Comparison of ENCODE assay signal across 25 mouse cellular contexts in the genomic region with DNA sequence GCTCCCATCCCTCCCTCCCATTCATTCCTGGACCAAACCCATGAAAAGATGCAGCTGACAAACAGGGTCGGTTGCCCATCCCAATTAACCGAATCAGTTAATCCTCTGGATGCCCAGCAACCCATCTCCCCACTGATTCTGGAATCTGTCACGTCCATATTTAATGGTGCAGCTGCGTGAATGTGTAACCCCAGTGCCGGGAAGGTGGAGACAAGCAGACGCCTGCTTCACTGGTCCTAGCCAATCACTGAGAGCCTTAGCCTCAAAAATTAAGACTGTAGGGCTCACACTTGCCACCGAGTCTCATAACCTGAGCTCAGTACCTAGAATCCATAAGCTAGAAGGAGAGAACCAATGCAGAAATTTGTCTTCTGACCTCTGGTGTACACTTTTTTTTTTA. TPM values are rescaled to one million over a fixed set of nuclear protein-coding genes. Genes with fewer than 3 reads are reported as not detected.
DNase-seq lines count a peak whose midpoint lies in the region; ATAC-seq and TF ChIP-seq lines count a peak whose summit lies in the region.
"Had no signal": no experiment of that assay in that cellular context is flagged by ENCODE, and none has a peak within 500 bp of the region (broad histone marks: within the 10 kb centered on the region; RNA-seq: fewer than 3 reads in every experiment).

No protein-coding gene starts in this region.

- H3K36me3 ChIP-seq in liver, embryonic 15.5 days (replicated peaks): peaks cover 5% of the 10 kb centered on the region; the same call in 1 of the 2 replicates
- H3K36me3 ChIP-seq in E14TG2a.4 (ENCODE audit: insufficient read depth, low read length): peaks cover 13% of the 10 kb centered on the region
- H3K36me3 ChIP-seq: forebrain, embryonic 15.5 days had no signal

- H3K4me2 ChIP-seq in liver, embryonic 15.5 days: no peak overlapping the region
- H3K4me2 ChIP-seq: embryonic facial prominence, embryonic 12.5 days; forebrain, embryonic 13.5 days had no signal

- H3K9ac ChIP-seq in liver, embryonic 15.5 days: no peak overlapping the region
- H3K9ac ChIP-seq: embryonic facial prominence, embryonic 12.5 days; forebrain, embryonic 13.5 days; forebrain, embryonic 15.5 days; forebrain, postnatal 0 days had no signal

- DNase-seq in liver: no peak
- peak; percentile 44 for DNase-seq in retina, postnatal 1 day
- no peak for DNase-seq in retina, embryonic 14.5 days (ENCODE audit: low spot score)
- DNase-seq in induced T-regulatory cell, adult 2 months (ENCODE audit: low read depth): peak; percentile 30
- no peak for DNase-seq in urinary bladder, postnatal 10 days (ENCODE audit: low spot score)
- DNase-seq in left cerebral cortex, postnatal 14 days (ENCODE audit: low spot score in 2 of 2): no peak
- DNase-seq: adrenal gland, adult 8-10 months; adrenal gland, postnatal 36 days; cerebellum, adult 11-12 months; cerebellum, adult 2 months; cerebellum, adult 9-10 months; cerebellum, postnatal 10 days; cerebellum, postnatal 25 days; forebrain, postnatal 0 days had no signal

- no peaks in the 10 kb centered on the region for H3K27me3 ChIP-seq in liver, embryonic 15.5 days
- no peaks in the 10 kb centered on the region for H3K27me3 ChIP-seq in E14TG2a.4 (ENCODE audit: insufficient read depth, low read length)
- H3K27me3 ChIP-seq: CH12.LX; embryonic facial prominence, embryonic 12.5 days; forebrain, embryonic 13.5 days; forebrain, embryonic 15.5 days; Patski had no signal

- H3K27ac ChIP-seq in liver, embryonic 15.5 days (replicated peaks): 0 out of 2 replicates have a peak overlapping the region, but pooled peaks have one; percentile 29
- H3K27ac ChIP-seq: embryonic facial prominence, embryonic 10.5 days; embryonic facial prominence, embryonic 12.5 days; forebrain, embryonic 13.5 days; forebrain, embryonic 15.5 days had no signal

- intact Hi-C loops in left cerebral cortex, postnatal 14 days (cut with DNase I): no loop called here

- 83% methylated on average over 7 of the region's 7 CpGs for WGBS in liver, embryonic 15.5 days (ENCODE audit: insufficient replicate concordance)

- H3K9me3 ChIP-seq in liver, embryonic 15.5 days (replicated peaks): no peaks in the 10 kb centered on the region
- H3K9me3 ChIP-seq in E14TG2a.4 (ENCODE audit: low read length): no peaks in the 10 kb centered on the region
- H3K9me3 ChIP-seq: embryonic facial prominence, embryonic 10.5 days; embryonic facial prominence, embryonic 12.5 days; forebrain, embryonic 13.5 days; forebrain, embryonic 15.5 days; G1E had no signal

- no peak for ATAC-seq in liver, embryonic 15.5 days (ENCODE audit: insufficient read depth)
- ATAC-seq: activated CD4-positive, CD25-positive, alpha-beta regulatory T cell, adult 4 months; CD4-positive, CD25-positive, alpha-beta regulatory T cell, adult 4 months; forebrain, embryonic 13.5 days; forebrain, embryonic 15.5 days; forebrain, postnatal 0 days; Patski had no signal

- H3K4me3 ChIP-seq in liver, embryonic 15.5 days (replicated peaks): no peak overlapping the region
- H3K4me3 ChIP-seq in E14TG2a.4 (replicated peaks; ENCODE audit: low read length): 0 out of 2 replicates have a peak overlapping the region, but pooled peaks have one; percentile 95
- H3K4me3 ChIP-seq: embryonic facial prominence, embryonic 12.5 days; forebrain, embryonic 13.5 days; forebrain, embryonic 15.5 days had no signal

- no peak for TF ChIP-seq CTCF in E14TG2a.4 (conservative IDR thresholded peaks at IDR 0.05; ENCODE audit: low read length)

- peaks cover 43% of the 10 kb centered on the region for H3K4me1 ChIP-seq in liver, embryonic 15.5 days (replicated peaks)
- H3K4me1 ChIP-seq in E14TG2a.4 (replicated peaks; ENCODE audit: low read depth, low read length): peaks cover 47% of the 10 kb centered on the region

RNA-seq across cellular contexts. Expression of a gene that starts 4.9 kb away (rescaled TPM):
- polyA plus RNA-seq in liver, embryonic 15.5 days (2015; fragmentation: Nextera tagmentation; extraction: Ambion mirVana): 29.7 and 31.7 TPM in 2 replicates
- total RNA-seq in left cerebral cortex, postnatal 14 days (2021): 10 to 100 TPM; 32.7 to 33.5 TPM

RNA-seq across cellular contexts. Expression of a gene that starts 17.7 kb away (rescaled TPM):
- 16.6 and 17.4 TPM in 2 replicates for polyA plus RNA-seq in liver, embryonic 15.5 days (2015; fragmentation: Nextera tagmentation; extraction: Ambion mirVana)
- total RNA-seq in left cerebral cortex, postnatal 14 days (2021): 10 to 100 TPM; 12.9 to 14.6 TPM

RNA-seq across cellular contexts. Expression of a gene that starts 26.3 kb away (rescaled TPM):
- 55.1 and 65.5 TPM in 2 replicates for polyA plus RNA-seq in liver, embryonic 15.5 days (2015; fragmentation: Nextera tagmentation; extraction: Ambion mirVana)
- 10 to 100 TPM; 12.8 to 14.2 TPM for total RNA-seq in left cerebral cortex, postnatal 14 days (2021)
- polyA plus RNA-seq: Patski had no signal

RNA-seq across cellular contexts. Expression of a gene that starts 32.9 kb away (rescaled TPM):
- polyA plus RNA-seq in liver, embryonic 15.5 days (2015; fragmentation: Nextera tagmentation; extraction: Ambion mirVana): not detected in 2 replicates
- under 1 TPM in 1 of 2 experiments, not detected in 1; 0.15 TPM for total RNA-seq in left cerebral cortex, postnatal 14 days (2021)
- polyA plus RNA-seq: forebrain, embryonic 15.5 days had no signal

RNA-seq across cellular contexts. Expression of a gene that starts 33.0 kb away (rescaled TPM):
- 25.7 and 26.4 TPM in 2 replicates for polyA plus RNA-seq in liver, embryonic 15.5 days (2015; fragmentation: Nextera tagmentation; extraction: Ambion mirVana)
- total RNA-seq in left cerebral cortex, postnatal 14 days (2021): 10 to 100 TPM in 1 of 2 experiments, 1 to 10 TPM in 1; 7.1 to 13.7 TPM

Comparison
In these comparisons a context has a peak if more than half of its experiments do, and no peak if none do; other contexts are left out.
1. DNase-seq: peak in retina, postnatal 1 day (single experiment) and induced T-regulatory cell, adult 2 months (single experiment); none in liver (single experiment), retina, embryonic 14.5 days (single experiment), urinary bladder, postnatal 10 days (single experiment) and left cerebral cortex, postnatal 14 days (0 of 2).